Mouse (Mus musculus): ENCODE data around the gene Gcgr.

Gene Gcgr

DNA sequence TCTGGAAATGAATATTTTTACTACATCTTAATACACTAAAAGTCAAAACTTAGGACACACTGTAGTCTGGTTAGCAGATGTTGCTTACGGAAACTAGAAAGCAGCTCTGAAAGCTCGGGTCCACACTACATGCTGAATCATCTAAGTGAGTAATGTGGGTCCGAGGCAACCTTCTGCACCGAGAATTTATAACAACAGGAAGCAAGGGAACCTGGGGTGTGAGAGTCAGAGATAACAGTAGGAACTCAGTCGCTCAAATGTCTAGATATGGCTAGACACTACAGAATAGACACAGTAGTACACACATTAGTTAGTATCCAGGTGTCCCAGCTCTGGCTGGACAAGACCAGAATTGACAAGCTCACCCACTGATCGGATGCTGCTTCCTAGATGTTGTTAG, 58.0 kb downstream of the Gcgr start:
- DNase-seq (ENCODE audit: low read depth, low spot score), result no peak

All from mesoderm, embryonic 11.5 days (tissue).